Mouse (Mus musculus) adrenal gland, adult 2 months (tissue): ENCODE results near the gene Gal3st2. TPM values are rescaled to one million over a fixed set of nuclear protein-coding genes. Genes with fewer than 3 reads are reported as not detected.
"Not testable (repeated sequence)": the region's sequence is repeated elsewhere in the genome, so short reads cannot be mapped to it uniquely, and the experiment has no call there.

Experiments
- DNase-seq: peaks from one replicate; pipeline ENCODE4 v3.0.0; 2021
- long read RNA-seq: library from polyadenylated mRNA; stranded (forward); transcript quantifications from one replicate; pipeline ENCODE4 v2.0.0, GENCODE M21; 2021
- polyA plus RNA-seq: library from polyadenylated mRNA; depleted of rRNA; stranded (reverse); fragments of >200 nt; gene quantifications from 2 replicates; pipeline ENCODE4 v1.2.3, GENCODE M21; 2012; rRNA removed
- total RNA-seq, 2 experiments: library from RNA; stranded (reverse); gene quantifications; 2 replicates each; pipeline ENCODE4 v1.2.3; 2021

Gene Gal3st2
- total RNA-seq = not detected
- polyA plus RNA-seq = 0.12 and 0.15 TPM in 2 replicates
- long read RNA-seq = 0 reads

DNA sequence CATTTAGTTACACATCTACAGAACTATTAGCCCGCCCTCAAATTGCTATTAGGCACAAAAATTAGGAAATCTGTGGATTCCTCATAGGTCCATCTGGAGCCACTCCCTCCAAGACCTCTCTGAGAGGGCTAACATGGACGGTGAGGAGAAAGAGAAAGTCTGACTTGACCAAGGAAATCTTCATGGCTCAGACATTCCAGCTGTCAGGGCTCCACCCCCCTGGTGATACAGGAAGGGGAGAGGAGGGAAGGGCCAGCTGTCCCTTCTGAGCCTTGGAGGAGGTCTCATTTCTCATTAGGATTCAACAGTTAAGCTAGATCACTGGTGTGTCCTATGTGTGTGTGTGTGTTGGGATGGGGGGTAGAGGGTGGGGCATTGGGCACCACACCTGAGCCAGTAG lies at the start of gene Gal3st2:
TSS of gene Gal3st2 (plus strand) at position 259 of the 400 bp plus-strand sequence.
- DNase-seq = not testable (repeated sequence)

DNA sequence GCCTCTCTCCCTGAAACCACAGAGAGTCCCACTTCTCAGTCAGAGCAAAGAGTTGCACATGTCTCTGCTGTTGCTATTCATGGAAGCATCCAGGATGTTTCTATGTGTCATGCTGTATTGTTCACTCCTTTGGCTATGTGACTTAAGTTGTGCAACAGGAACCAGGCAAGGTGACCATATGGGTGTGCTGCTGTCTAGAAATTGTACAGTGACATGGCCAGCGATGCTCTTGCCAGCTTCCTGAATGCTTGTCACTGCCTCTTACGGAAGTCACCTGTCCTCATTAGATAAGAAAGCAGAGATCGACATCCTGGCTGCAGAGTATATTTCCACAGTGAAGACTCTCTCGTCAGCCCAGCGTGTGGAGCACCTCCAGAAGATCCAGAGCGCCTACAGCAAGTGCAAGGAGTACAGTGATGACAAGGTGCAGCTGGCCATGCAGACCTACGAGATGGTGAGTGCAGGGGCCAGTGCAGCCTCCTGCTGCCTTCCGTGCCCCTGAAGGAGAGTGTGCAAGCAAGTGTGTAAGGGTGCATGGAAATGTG lies 49.5 kb upstream of the Gal3st2 start:
- no peak for DNase-seq

- DNase-seq = peak; percentile 63
Observed at GRCm38 (mm10) chr1:93817823-93818532, 43.1 kb upstream of the Gal3st2 start.

DNA sequence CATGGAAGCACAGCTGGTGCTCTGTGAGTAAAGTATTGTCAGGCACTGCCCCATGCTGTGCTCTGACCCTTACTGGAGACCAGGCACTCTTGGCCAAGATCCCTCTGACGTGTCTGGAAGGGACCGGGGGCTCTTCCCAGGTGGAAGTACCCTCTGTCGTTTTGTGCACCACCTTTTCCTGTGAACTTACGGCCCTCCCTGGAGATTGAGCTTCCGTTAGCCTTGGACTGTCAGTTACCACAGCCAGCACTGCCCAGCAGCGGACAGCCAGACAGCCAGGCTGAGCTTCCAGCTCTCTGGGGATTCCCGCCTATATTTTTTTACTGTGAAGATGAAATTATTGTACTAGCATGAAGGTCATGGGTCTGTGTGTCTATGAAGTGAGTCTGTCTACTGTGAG lies 42.4 kb upstream of the Gal3st2 start:
- DNase-seq = peak; percentile 61

GRCm38 (mm10) chr1:93823796-93824495 lies 37.2 kb upstream of the Gal3st2 start:
- no peak for DNase-seq

DNA sequence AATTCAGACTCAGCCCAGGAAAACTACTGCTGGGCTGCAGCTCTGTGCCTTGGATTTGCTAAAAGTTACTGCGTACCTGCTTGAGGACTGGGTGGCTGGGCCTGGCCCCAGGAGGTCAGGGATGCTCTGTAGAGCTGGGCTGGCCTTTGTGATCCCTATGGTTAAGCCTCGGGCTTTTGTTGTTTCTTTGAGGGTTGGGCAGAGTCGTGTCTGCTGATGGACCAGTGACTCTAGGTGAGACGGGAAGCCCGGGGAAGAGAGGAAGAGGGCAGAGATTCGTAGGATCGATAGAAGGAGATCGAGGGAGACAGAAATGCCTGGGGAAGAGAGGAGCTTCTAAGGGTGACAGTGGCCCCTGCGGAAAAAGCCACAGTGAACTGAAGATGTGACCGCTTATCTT lies 36.5 kb upstream of the Gal3st2 start, which contains the start of gene D2hgdh:
TSS of gene D2hgdh (plus strand) at position 301 of the 400 bp plus-strand sequence.
- no peak for DNase-seq

DNA sequence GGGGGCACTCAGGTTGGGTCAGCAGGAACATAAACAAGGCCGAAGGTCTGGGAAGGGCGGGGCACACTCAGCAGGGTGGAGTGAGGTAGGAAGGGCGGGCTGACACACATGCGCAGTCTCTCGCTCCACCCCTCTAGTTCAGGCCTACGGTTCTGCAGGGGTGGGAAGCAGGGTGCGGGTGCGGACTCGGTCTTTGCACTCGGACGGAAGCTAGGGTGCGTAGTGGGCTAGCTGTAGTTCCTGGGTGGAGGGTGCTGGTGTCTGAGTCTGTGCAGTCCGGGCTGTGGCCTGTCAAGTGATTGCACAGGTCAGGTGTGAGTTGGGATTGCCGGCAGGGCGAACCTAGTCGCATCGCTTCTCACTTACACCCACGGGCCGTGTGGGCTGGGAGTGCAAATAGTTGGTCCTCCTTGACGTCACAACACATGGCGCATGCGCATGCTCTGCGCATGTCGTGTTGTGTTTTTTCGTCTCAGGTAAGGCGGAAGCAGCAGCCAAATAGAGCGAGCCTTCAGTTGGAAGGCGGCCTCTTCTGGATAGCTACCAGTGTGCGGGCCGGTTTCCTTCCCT lies 35.9 kb upstream of the Gal3st2 start:
- peak; percentile 97 for DNase-seq

GRCm38 (mm10) chr1:93825771-93826539 lies 35.2 kb upstream of the Gal3st2 start:
- peak; percentile 39 for DNase-seq

DNA sequence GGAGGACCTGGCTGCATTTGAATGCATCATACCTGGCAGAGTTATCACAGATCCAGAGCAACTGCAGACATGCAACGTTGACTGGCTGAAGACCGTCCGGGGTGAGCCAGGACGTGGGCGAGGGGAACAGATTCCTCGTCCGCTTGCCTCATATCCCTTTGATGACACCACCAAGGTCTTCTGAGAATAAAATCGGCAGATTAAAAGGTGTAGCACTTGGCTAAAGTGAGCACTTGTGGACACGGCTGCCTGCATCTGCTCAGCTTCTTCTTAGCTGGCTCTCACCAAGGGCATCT lies 34.6 kb upstream of the Gal3st2 start:
- peak; percentile 5 for DNase-seq

GRCm38 (mm10) chr1:93832754-93833360 lies 28.2 kb upstream of the Gal3st2 start:
- DNase-seq = peak; percentile 10

DNA sequence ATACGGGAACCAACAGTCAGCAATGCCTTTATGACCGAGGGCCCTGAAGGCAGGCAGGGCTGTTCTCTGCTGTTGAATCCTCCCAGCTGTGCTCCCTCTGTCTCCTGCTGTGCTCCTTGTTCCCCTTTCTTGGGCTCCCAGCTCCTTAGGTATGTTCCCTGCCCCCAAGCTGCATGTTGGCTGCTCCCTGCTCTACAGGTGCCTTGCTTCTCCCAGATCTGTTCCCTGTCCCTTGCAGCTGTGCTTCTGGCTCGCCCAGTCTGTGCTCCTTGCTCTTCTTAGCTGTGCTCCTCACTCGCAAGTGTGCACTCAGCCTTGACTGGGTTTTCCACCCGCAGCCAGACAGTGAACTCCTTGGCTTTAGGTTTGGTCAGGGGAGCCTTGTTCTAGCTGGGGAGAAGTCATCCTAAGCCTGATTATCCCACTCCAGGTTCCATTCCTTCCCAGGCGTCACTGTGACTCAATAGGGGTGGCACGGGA lies 26.4 kb upstream of the Gal3st2 start:
- DNase-seq = peak; percentile 3

- DNase-seq = peak; percentile 6
Observed at GRCm38 (mm10) chr1:93835211-93835610, 25.9 kb upstream of the Gal3st2 start.

DNA sequence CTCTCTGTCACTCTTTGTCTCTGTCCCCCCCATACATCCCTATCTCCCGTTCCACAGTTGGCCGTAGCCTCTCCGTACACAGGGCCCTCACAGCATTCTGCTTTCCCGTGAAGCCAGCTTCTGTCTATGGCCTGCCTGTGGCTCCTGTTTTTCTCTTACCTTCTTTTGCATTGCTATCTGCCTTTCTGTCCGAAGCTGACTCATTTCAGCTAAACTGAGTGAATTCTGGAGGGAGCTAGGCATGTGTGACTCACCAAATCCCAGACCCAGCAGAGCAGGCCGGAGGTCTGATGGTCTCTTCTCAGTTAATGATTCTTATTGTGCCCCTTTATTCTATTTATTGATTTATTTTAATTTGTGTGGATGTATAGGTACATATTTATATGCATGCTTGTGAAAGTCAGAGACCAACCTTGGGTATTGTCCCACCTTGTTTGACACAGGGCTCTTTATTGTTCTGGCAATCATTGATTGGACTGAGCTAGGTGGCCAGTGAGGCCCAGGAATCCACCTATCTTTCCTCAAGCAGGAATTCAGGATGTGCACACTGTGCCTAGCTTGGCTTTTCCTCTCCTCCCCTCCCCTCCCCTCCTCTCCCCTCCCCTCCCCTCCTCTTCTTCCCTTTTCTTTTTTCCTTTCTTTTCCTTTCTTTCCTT lies 25.1 kb upstream of the Gal3st2 start:
- peak; percentile 52 for DNase-seq

DNA sequence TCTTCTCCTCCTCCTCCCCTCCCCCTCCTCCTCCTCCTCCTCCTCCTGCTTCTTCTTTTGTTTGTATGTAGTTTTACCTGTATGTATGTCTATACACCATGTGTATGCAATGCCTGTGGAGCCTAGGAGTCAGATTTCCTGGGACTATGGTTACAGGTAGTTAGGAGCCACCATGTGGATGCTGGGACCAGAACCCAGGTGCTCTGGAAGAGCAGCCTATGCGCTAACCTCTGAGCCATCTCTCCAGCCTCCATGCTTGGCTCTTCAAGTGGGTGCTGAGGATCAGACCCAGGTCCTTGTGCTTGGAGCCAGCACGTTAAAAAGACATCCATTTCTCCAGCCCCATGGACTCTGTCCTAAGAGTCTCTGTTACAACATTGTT lies 24.6 kb upstream of the Gal3st2 start:
- peak; percentile 0 for DNase-seq

DNA sequence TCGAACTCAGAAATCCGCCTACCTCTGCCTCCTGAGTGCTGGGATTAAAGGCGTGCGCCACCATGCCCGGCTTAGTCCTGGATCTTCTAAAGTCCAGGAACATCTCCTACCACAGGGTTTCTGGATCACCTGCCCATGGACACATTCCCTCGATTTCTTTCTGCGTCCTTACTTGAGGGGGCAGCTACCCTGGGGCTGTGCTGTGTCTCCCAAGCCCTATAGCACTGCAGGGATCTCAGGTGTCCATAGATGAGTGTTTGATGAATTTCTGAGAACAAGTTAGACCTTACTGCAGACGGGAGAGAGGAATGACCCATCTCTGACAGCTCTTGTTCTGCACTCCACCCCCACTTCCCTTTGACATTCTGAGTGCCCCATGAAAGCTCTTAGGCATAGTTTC lies 23.8 kb upstream of the Gal3st2 start:
- peak; percentile 1 for DNase-seq

DNA sequence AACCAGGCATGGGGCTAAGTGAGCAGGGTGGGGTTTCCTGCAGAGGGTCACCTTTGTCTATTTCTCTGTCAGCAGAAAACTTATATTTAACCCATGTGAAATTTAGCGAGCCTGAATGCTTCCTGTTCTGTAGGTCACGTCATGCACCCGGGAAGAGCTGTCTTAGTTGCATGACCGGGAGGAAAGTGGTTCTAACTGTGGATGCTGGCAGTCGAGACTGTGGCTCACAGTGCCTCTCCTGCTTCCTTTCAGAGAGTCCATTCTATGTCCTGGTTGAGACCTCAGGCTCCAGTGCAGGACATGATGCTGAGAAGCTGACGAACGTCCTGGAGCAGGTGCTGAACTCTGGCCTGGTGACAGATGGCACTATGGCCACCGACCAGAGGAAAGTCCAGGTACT lies 22.5 kb upstream of the Gal3st2 start:
- not testable (repeated sequence) for DNase-seq

GRCm38 (mm10) chr1:93845766-93846366 lies 15.2 kb upstream of the Gal3st2 start:
- not testable (repeated sequence) for DNase-seq

DNA sequence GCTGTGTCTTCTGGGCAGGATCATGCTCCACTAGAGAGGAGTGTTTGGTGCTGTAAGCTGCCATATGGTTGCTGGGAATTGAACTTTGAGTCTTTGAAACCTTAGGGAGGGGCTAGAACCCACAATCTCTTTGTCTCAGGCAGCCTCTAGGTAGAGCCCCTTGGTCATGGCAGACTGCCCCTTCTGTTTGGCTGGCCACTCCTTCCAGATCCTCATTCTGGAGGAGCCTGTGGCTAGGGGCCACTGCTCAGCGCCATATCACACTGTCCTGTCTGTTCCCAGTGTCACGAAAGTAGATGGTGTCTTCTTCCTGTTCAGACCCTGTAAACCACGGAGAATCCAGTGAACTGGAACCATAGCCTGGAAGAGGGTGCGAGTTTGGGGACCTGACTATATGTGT lies 5.3 kb upstream of the Gal3st2 start:
- DNase-seq = not testable (repeated sequence)

- no peak for DNase-seq
Observed at GRCm38 (mm10) chr1:93857370-93857769, 3.7 kb upstream of the Gal3st2 start.

DNA sequence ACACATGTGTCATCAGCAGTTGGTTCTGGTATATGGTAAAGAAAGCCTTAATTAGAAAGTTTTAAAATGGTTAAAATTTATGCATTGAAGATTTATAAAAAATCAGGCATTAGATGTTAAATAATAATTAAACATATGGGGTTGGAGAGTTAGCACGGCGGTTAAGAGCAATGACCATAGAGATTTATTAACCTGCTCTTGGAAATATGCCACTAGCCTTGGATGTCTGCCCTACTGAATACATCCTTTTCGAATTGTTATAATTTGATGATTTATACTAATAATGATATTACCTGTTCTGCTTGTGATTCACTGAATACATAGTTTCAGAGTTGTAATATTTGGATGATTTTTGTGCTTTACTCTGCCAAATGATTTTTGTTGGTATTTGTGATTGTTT lies 3.1 kb upstream of the Gal3st2 start:
- no peak for DNase-seq

GRCm38 (mm10) chr1:93859619-93860018 lies 1.5 kb upstream of the Gal3st2 start:
- no peak for DNase-seq
